Mouse (Mus musculus) testis, adult 2 months (tissue): ENCODE data around the gene Nav3.

Experiments
- CTCF ChIP-seq: fragments of 200-500 bp; IDR thresholded peaks from 2 replicates; pipeline ENCODE4 v1.5.1; 2012; ENCODE audit warnings: low read depth, mild to moderate bottlenecking, inconsistent platforms, low read length, moderate library complexity; ENCODE audit not compliant: control insufficient read depth, insufficient read depth, insufficient replicate concordance
- POLR2A ChIP-seq: fragments of 200-500 bp; IDR thresholded peaks from 2 replicates; pipeline ENCODE4 v1.6.1; 2012; ENCODE audit warnings: low read depth, mild to moderate bottlenecking, inconsistent platforms, low read length, moderate library complexity; ENCODE audit not compliant: control insufficient read depth

GRCm38 (mm10) chr10:109765650-109766049 lies 690.4 kb downstream of the Nav3 start:
- TF ChIP-seq CTCF (no peak; the same call in 1 of the 2 replicates), POLR2A (no peak)
